Mouse (Mus musculus): ENCODE measurements at regions not wholly inside any gene's neighbourhood (a gene's known extent, or its start where the extent isn't known, plus 50 kb on each side); places are given as distances from the start of the nearest gene placed in this dataset.
A peak's percentile ranks its signal among the peaks of the same experiment; 100 is the strongest.

- no peak for DNase-seq
Observed at GRCm38 (mm10) chr7:39596403-39596802, 78.8 kb downstream of the Zfp619 start.

GRCm38 (mm10) chr7:39613767-39614166, 96.2 kb downstream of the Zfp619 start:
- DNase-seq, result no peak

- no peak for DNase-seq
Observed at GRCm38 (mm10) chr7:39615092-39615491, 97.5 kb downstream of the Zfp619 start.

- no peak for DNase-seq
Observed at GRCm38 (mm10) chr7:39621796-39622195, 104.2 kb downstream of the Zfp619 start.

- no peak for DNase-seq
Observed at GRCm38 (mm10) chr7:39632836-39633235, 115.3 kb downstream of the Zfp619 start.

GRCm38 (mm10) chr7:39642333-39642732, 124.8 kb downstream of the Zfp619 start:
- no peak for DNase-seq

- no peak for DNase-seq
Observed at GRCm38 (mm10) chr7:39643323-39643722, 125.8 kb downstream of the Zfp619 start.

- DNase-seq, result no peak
Observed at GRCm38 (mm10) chr7:39650483-39651102, 133.0 kb downstream of the Zfp619 start.

- no peak for DNase-seq
Observed at GRCm38 (mm10) chr7:39654563-39655286, 137.2 kb downstream of the Zfp619 start.

GRCm38 (mm10) chr7:39655287-39655652, 137.7 kb downstream of the Zfp619 start:
- peak; percentile 26 for DNase-seq

- DNase-seq, result no peak
Observed at GRCm38 (mm10) chr7:39655709-39656397, 138.3 kb downstream of the Zfp619 start.

GRCm38 (mm10) chr7:39659597-39659996, 142.0 kb downstream of the Zfp619 start:
- no peak for DNase-seq

- no peak for DNase-seq
Observed at GRCm38 (mm10) chr7:39675124-39675846, 157.7 kb downstream of the Zfp619 start.

- DNase-seq, result no peak
Observed at GRCm38 (mm10) chr7:39675847-39676238, 158.3 kb downstream of the Zfp619 start.

GRCm38 (mm10) chr7:39680411-39680810, 162.8 kb downstream of the Zfp619 start:
- DNase-seq, result no peak

GRCm38 (mm10) chr7:39696589-39696988, 179.0 kb downstream of the Zfp619 start:
- no peak for DNase-seq

GRCm38 (mm10) chr7:39701506-39701905, 183.9 kb downstream of the Zfp619 start:
- DNase-seq, result no peak

GRCm38 (mm10) chr7:39705118-39706095, 187.8 kb downstream of the Zfp619 start:
- DNase-seq, result no peak

- DNase-seq, result no peak
Observed at GRCm38 (mm10) chr7:39706606-39707005, 189.0 kb downstream of the Zfp619 start.

GRCm38 (mm10) chr7:39716340-39717150, 199.0 kb downstream of the Zfp619 start:
- no peak for DNase-seq

- no peak for DNase-seq
Observed at GRCm38 (mm10) chr7:39727935-39728557, 210.5 kb downstream of the Zfp619 start.

All from cerebellum, adult 11 months (tissue).